Mouse (Mus musculus) neural tube, embryonic 13.5 days (tissue): ENCODE data around the gene Igfbp2. TPM values are rescaled to one million over a fixed set of nuclear protein-coding genes. Genes with fewer than 3 reads are reported as not detected.

Experiments
- ATAC-seq: fragments of 200-750 bp; cut with Nextera tagmentation; 2 replicates; pipeline ENCODE4 v1.8.0; 2017; ENCODE audit warnings: low read depth, mild to moderate bottlenecking, moderate TSS enrichment, moderate library complexity
- H3K27ac ChIP-seq: fragments of 300-500 bp; sonication (generic); replicated peaks from 2 replicates; pipeline ENCODE4 v1.5.1; 2015; ENCODE audit warnings: moderate library complexity, mild to moderate bottlenecking, inconsistent platforms
- H3K27me3 ChIP-seq: fragments of 300-500 bp; sonication (generic); 2 replicates; pipeline ENCODE4 v1.6.1; 2015; ENCODE audit warnings: mild to moderate bottlenecking, inconsistent platforms
- H3K36me3 ChIP-seq: fragments of 300-500 bp; sonication (generic); 2 replicates; pipeline ENCODE4 v1.6.1; 2015; ENCODE audit warnings: mild to moderate bottlenecking, inconsistent platforms
- H3K4me1 ChIP-seq: fragments of 300-500 bp; sonication (generic); replicated peaks from 2 replicates; pipeline ENCODE4 v1.6.1; 2015; ENCODE audit warnings: inconsistent platforms
- H3K4me2 ChIP-seq: fragments of 300-500 bp; sonication (generic); 2 replicates; pipeline ENCODE4 v1.6.1; 2015; ENCODE audit warnings: inconsistent platforms, mild to moderate bottlenecking, moderate library complexity
- H3K4me3 ChIP-seq: fragments of 300-500 bp; sonication (generic); 2 replicates; pipeline ENCODE4 v1.5.1; 2015; ENCODE audit warnings: mild to moderate bottlenecking, inconsistent platforms
- H3K9ac ChIP-seq: fragments of 300-500 bp; sonication (generic); 2 replicates; pipeline ENCODE4 v1.6.1; 2015; ENCODE audit warnings: moderate library complexity, mild to moderate bottlenecking, inconsistent platforms
- H3K9me3 ChIP-seq: fragments of 300-500 bp; sonication (generic); 2 replicates; pipeline ENCODE4 v1.6.1; 2016; ENCODE audit warnings: inconsistent platforms
- WGBS: fragments of 180-500 bp; shearing (Covaris S2); methylation state at CpG from one replicate; pipeline ENCODE4 v1.1.7; 2015; 5-methylcytosine and 5-hydroxymethylcytosine counted together
- polyA plus RNA-seq: library from polyadenylated mRNA; unstranded; fragments of >200 nt; fragmentation: Nextera tagmentation; extraction: Ambion mirVana; gene quantifications from 2 replicates; pipeline ENCODE4 v1.2.1, GENCODE M21; 2015

Igfbp2 gene
- polyA plus RNA-seq, 1 experiment from 2014 or later: 391 TPM

DNA sequence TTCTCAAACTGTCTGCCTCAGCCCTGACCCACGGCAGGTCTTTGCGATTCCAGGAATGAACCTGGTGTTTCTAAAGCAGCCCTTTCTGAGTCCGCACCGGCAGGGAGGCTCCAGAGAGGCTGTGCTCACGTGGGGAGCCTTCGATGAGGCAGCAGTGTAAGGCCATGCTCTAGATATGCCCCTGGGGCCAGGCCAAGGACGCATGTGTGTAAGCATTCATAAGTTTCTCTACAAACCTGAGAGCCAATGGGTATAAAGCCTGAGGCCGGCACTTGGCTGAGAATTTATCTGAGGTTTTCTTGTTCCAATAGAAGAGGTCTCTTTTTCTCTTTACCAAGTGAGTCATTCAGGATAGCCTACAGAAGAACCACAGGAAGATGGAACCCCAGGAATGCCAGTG lies 15.1 kb downstream of the Igfbp2 start:
- no peak overlapping the region for H3K4me3 ChIP-seq
- H3K27me3 ChIP-seq: no peaks in the 10 kb centered on the region
- H3K4me1 ChIP-seq: peaks cover 5% of the 10 kb centered on the region
- H3K4me2 ChIP-seq: no peak overlapping the region
- H3K9ac ChIP-seq: no peak overlapping the region
- H3K9me3 ChIP-seq: no peaks in the 10 kb centered on the region
- H3K36me3 ChIP-seq: peaks cover 27% of the 10 kb centered on the region
- WGBS: 70% methylated on average over 8 of the region's 8 CpGs
- ATAC-seq: no peak
- H3K27ac ChIP-seq: no peak overlapping the region

DNA sequence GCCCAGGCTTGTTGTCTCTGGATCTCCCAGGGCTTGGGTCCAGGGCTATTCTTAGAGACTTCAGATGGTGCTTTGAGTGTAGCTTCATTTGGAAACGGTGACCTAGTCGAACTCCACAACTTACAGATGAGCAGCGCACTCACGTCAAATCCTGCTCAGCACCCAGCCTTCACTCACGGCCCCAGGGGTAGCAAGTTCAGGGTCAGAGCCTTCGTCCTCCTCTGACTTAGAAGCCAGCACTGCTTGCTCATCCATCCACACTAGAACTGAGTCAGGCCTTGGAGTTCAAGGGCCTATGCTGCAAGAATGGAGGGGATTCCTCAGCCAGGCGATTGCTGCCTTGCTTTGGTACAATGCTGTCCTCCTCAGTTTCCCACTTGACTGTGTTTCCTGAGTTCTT lies 15.5 kb downstream of the Igfbp2 start:
- H3K27ac ChIP-seq: no peak overlapping the region
- WGBS: 89% methylated on average over 7 of the region's 7 CpGs
- no peaks in the 10 kb centered on the region for H3K9me3 ChIP-seq
- H3K4me3 ChIP-seq: no peak overlapping the region
- peaks cover 5% of the 10 kb centered on the region for H3K4me1 ChIP-seq
- ATAC-seq: no peak
- no peak overlapping the region for H3K4me2 ChIP-seq
- peaks cover 28% of the 10 kb centered on the region for H3K36me3 ChIP-seq
- H3K9ac ChIP-seq: no peak overlapping the region
- H3K27me3 ChIP-seq: no peaks in the 10 kb centered on the region

GRCm38 (mm10) chr1:72842666-72843459 lies 18.6 kb downstream of the Igfbp2 start:
- Histone ChIP-seq H3K9ac (no peak overlapping the region), H3K27me3 (no peaks in the 10 kb centered on the region), H3K36me3 (peaks cover 23% of the 10 kb centered on the region), H3K4me3 (no peak overlapping the region), H3K4me1 (peaks cover 5% of the 10 kb centered on the region), H3K9me3 (no peaks in the 10 kb centered on the region), H3K27ac (no peak overlapping the region), H3K4me2 (no peak overlapping the region)
- 87% methylated on average over 18 of the region's 18 CpGs for WGBS
- no peak for ATAC-seq

GRCm38 (mm10) chr1:72844675-72845074 lies 20.4 kb downstream of the Igfbp2 start:
- Histone ChIP-seq H3K27me3 (no peaks in the 10 kb centered on the region), H3K4me2 (no peak overlapping the region), H3K4me3 (no peak overlapping the region), H3K27ac (no peak overlapping the region), H3K9ac (no peak overlapping the region), H3K4me1 (no peaks in the 10 kb centered on the region), H3K36me3 (peaks cover 23% of the 10 kb centered on the region), H3K9me3 (no peaks in the 10 kb centered on the region)
- ATAC-seq: no peak
- WGBS: 94% methylated on average over 6 of the region's 6 CpGs

DNA sequence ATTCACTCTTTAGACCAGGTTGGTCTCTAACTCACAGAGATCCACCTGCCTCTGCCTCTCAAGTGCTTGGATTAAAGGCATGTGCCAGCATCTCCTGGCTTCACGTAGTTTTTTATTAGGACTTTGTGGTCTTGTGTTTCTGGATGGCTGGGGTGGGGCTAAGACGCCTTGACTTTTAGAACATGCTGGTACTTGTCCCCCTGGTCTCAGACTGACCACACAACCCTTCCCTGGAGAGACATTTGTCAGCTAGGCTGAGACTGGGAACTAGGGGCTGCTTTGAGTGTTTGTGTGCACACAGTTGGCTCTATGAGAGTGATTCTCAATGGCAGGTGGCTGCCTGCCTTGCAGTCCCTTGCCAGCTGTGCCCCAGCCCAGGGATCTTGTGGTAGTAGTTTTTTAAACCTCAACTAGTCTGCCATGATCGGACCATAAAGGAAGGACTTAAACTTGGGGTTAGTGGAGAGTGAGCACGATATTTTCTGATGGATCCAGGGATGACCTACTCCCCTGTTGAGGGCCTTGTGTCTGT lies 23.6 kb downstream of the Igfbp2 start:
- no peak for ATAC-seq
- Histone ChIP-seq H3K9ac (no peak overlapping the region), H3K9me3 (no peaks in the 10 kb centered on the region), H3K4me3 (no peak overlapping the region), H3K36me3 (peaks cover 42% of the 10 kb centered on the region), H3K4me1 (no peaks in the 10 kb centered on the region), H3K27ac (no peak overlapping the region), H3K27me3 (no peaks in the 10 kb centered on the region), H3K4me2 (no peak overlapping the region)
- WGBS: 91% methylated on average over 4 of the region's 4 CpGs

DNA sequence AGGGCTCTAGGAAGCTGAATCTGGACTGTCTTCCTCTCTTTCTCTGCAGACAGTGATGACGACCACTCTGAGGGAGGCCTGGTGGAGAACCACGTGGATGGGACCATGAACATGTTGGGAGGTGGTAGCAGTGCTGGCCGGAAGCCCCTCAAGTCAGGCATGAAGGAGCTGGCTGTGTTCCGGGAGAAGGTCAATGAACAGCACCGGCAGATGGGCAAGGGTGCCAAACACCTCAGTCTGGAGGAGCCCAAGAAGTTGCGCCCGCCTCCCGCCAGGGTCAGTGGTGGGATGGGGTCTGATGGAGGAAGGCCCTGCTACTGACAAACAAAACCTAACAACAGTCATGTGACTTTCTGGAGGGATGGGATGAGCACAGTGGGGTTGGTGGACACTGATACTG lies 24.7 kb downstream of the Igfbp2 start:
- ATAC-seq: no peak
- H3K27me3 ChIP-seq: no peaks in the 10 kb centered on the region
- WGBS: 95% methylated on average over 8 of the region's 8 CpGs
- peaks cover 3% of the 10 kb centered on the region; the same call in 1 of the 2 replicates for H3K4me1 ChIP-seq
- H3K27ac ChIP-seq: no peak overlapping the region
- no peak overlapping the region for H3K9ac ChIP-seq
- H3K4me3 ChIP-seq: no peak overlapping the region
- H3K36me3 ChIP-seq: peaks cover 42% of the 10 kb centered on the region
- H3K9me3 ChIP-seq: no peaks in the 10 kb centered on the region
- no peak overlapping the region for H3K4me2 ChIP-seq

- peaks cover 34% of the 10 kb centered on the region for H3K36me3 ChIP-seq
- 79% methylated on average over 1 of the region's 1 CpGs for WGBS
- no peak overlapping the region for H3K4me3 ChIP-seq
Observed at GRCm38 (mm10) chr1:72853759-72854158, 29.5 kb downstream of the Igfbp2 start.

GRCm38 (mm10) chr1:72854337-72855237 lies 30.3 kb downstream of the Igfbp2 start:
- H3K4me3 ChIP-seq: no peak overlapping the region
- H3K9ac ChIP-seq: no peak overlapping the region
- H3K4me1 ChIP-seq: peaks cover 25% of the 10 kb centered on the region
- H3K36me3 ChIP-seq: peaks cover 32% of the 10 kb centered on the region
- no peak overlapping the region; the same call in none of the 2 replicates for H3K27ac ChIP-seq
- no peak; the same call in 1 of the 2 replicates for ATAC-seq
- 39% methylated on average over 10 of the region's 10 CpGs for WGBS
- H3K27me3 ChIP-seq: no peaks in the 10 kb centered on the region
- no peak overlapping the region for H3K4me2 ChIP-seq
- no peaks in the 10 kb centered on the region for H3K9me3 ChIP-seq

More at GRCm38 (mm10) chr1:72853759-72854158, 29.5 kb downstream of the Igfbp2 start:
- no peak overlapping the region for H3K9ac ChIP-seq
- no peak for ATAC-seq
- no peaks in the 10 kb centered on the region for H3K9me3 ChIP-seq
- no peaks in the 10 kb centered on the region for H3K27me3 ChIP-seq
- no peak overlapping the region for H3K4me2 ChIP-seq
- H3K27ac ChIP-seq: no peak overlapping the region; the same call in 1 of the 2 replicates
- H3K4me1 ChIP-seq: peaks cover 17% of the 10 kb centered on the region

DNA sequence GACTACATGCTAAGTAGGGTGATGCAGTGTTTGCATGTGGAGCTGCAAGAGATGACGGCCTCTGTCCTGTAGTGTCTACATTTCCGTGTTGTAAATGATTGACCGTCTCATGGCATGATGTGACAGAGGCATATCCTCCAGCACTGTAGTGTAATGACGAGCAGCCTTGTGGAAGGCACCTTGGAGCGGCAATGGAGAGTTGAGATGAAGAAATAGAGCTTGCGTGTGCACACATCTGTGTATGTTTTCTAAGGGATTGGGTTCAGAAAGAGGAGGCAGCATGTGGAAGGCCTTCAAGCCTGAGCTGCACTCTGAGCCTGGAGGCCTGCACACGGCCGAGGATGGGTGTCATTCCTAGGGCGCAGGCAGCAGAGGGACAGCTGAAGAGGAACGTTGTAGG lies 31.4 kb downstream of the Igfbp2 start:
- WGBS: 84% methylated on average over 10 of the region's 10 CpGs
- H3K27ac ChIP-seq: no peak overlapping the region
- peaks cover 29% of the 10 kb centered on the region for H3K4me1 ChIP-seq
- H3K9me3 ChIP-seq: no peaks in the 10 kb centered on the region
- no peaks in the 10 kb centered on the region for H3K27me3 ChIP-seq
- no peak overlapping the region for H3K4me2 ChIP-seq
- no peak overlapping the region for H3K9ac ChIP-seq
- no peak overlapping the region for H3K4me3 ChIP-seq
- H3K36me3 ChIP-seq: peaks cover 35% of the 10 kb centered on the region
- no peak for ATAC-seq

- Histone ChIP-seq H3K9me3 (no peaks in the 10 kb centered on the region), H3K4me1 (peaks cover 29% of the 10 kb centered on the region), H3K4me2 (no peak overlapping the region), H3K27me3 (no peaks in the 10 kb centered on the region), H3K4me3 (no peak overlapping the region), H3K36me3 (peaks cover 36% of the 10 kb centered on the region), H3K9ac (no peak overlapping the region), H3K27ac (no peak overlapping the region)
- 79% methylated on average over 19 of the region's 19 CpGs for WGBS
- ATAC-seq: no peak
Observed at GRCm38 (mm10) chr1:72856209-72856909, 32.1 kb downstream of the Igfbp2 start.

DNA sequence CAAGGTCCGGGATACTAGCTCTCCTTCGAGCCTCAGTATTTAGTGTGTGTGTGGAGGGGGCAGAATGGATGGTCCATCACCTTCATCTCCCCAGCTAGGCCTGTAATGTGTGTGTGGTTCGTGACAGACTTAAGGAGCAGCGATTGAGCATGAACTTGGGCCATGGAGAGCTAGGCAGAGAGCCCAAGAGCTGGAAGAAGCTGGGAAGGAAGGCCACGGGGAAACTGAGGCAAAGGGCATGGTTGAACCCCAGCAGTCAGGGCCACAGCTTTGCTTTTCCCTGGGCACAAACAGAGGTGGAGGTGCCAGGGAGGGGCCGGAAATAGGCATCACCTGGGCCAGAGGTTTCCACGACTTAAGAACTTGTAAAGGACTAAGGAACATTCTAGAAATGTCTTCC lies 32.8 kb downstream of the Igfbp2 start:
- ATAC-seq: no peak
- no peak overlapping the region for H3K4me2 ChIP-seq
- no peaks in the 10 kb centered on the region for H3K27me3 ChIP-seq
- H3K9me3 ChIP-seq: no peaks in the 10 kb centered on the region
- H3K4me3 ChIP-seq: no peak overlapping the region
- no peak overlapping the region for H3K9ac ChIP-seq
- 85% methylated on average over 7 of the region's 7 CpGs for WGBS
- H3K4me1 ChIP-seq: peaks cover 29% of the 10 kb centered on the region
- no peak overlapping the region for H3K27ac ChIP-seq
- H3K36me3 ChIP-seq: peaks cover 36% of the 10 kb centered on the region
